Mouse (Mus musculus) monocyte, adult 5-6 weeks (primary cell): ENCODE data around the gene 4933407L21Rik. TPM values are rescaled to one million over a fixed set of nuclear protein-coding genes. Genes with fewer than 3 reads are reported as not detected.

Experiments
- ATAC-seq: fragments of 153-309, 156-312 bp; replicated peaks from 2 replicates; pipeline ENCODE4 v1.8.0; 2017; ENCODE audit warnings: mild to moderate bottlenecking; ENCODE audit not compliant: low TSS enrichment, insufficient number of reproducible peaks, severe bottlenecking, poor library complexity, low FRiP score
- total RNA-seq: library from RNA; stranded (forward); fragments of 200-1000, 200-491, 200-594 nt; gene quantifications from 3 replicates; pipeline ENCODE4 v1.2.3, GENCODE M21; 2017

4933407L21Rik gene
- total RNA-seq, 1 experiment from 2014 or later = not detected

GRCm38 (mm10) chr1:85913078-85913755 is 15.1 kb upstream of the 4933407L21Rik start:
- ATAC-seq = no peak

GRCm38 (mm10) chr1:85915890-85916289 is 12.4 kb upstream of the 4933407L21Rik start:
- no peak for ATAC-seq

GRCm38 (mm10) chr1:85916830-85917450 is 11.3 kb upstream of the 4933407L21Rik start:
- no peak for ATAC-seq

- ATAC-seq = no peak
These were observed 8.7 kb upstream of the 4933407L21Rik start for GRCm38 (mm10) chr1:85919621-85920020.

GRCm38 (mm10) chr1:85921725-85922124 is 6.6 kb upstream of the 4933407L21Rik start:
- ATAC-seq = no peak

GRCm38 (mm10) chr1:85922127-85922864 is 6.0 kb upstream of the 4933407L21Rik start:
- no peak for ATAC-seq

GRCm38 (mm10) chr1:85922865-85923211 is 5.4 kb upstream of the 4933407L21Rik start:
- no peak for ATAC-seq

GRCm38 (mm10) chr1:85925183-85925582 is 3.1 kb upstream of the 4933407L21Rik start:
- no peak for ATAC-seq

- no peak for ATAC-seq
These were observed 394 bp downstream of the 4933407L21Rik start for GRCm38 (mm10) chr1:85928688-85929065.

- ATAC-seq = no peak
These were observed 1.1 kb downstream of the 4933407L21Rik start for GRCm38 (mm10) chr1:85929406-85929805.

GRCm38 (mm10) chr1:85931170-85931569 is 2.9 kb downstream of the 4933407L21Rik start:
- ATAC-seq = no peak

GRCm38 (mm10) chr1:85933226-85933625 is 4.9 kb downstream of the 4933407L21Rik start:
- no peak for ATAC-seq

GRCm38 (mm10) chr1:85933631-85934465 is 5.6 kb downstream of the 4933407L21Rik start:
- ATAC-seq = no peak

GRCm38 (mm10) chr1:85934560-85934959 is 6.3 kb downstream of the 4933407L21Rik start:
- no peak for ATAC-seq

GRCm38 (mm10) chr1:85935148-85935852 is 7.0 kb downstream of the 4933407L21Rik start:
- no peak for ATAC-seq

GRCm38 (mm10) chr1:85936265-85936664 is 8.0 kb downstream of the 4933407L21Rik start:
- no peak for ATAC-seq

- ATAC-seq = no peak
These were observed 9.0 kb downstream of the 4933407L21Rik start for GRCm38 (mm10) chr1:85937323-85937722.

GRCm38 (mm10) chr1:85942318-85942717 is 14.0 kb downstream of the 4933407L21Rik start:
- no peak for ATAC-seq
